Comparison of ENCODE assay signal across 35 mouse cellular contexts in the genomic region with DNA sequence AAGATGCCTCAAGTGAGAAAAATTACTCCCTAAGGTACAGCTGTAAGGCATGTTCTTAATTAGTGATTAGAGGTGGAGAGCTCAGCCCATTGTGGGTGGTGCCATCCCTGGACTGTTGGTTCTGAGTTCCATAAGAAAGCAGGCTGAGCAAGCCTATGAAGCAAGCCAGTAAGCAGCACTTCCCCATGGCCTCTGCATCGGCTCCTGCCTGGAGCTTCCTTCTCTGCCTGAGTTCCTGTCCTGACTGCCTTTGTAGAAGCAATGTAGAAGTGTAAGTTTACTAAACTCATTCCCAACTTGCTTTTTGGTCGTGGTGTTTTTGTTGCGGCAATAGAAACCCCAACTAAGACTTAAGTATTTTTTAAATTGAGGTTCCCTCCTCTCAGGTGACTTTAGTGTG.
"Had no signal": no experiment of that assay in that cellular context is flagged by ENCODE, and none has a peak within 500 bp of the region (broad histone marks: within the 10 kb centered on the region; RNA-seq: fewer than 3 reads in every experiment).

No protein-coding gene starts in this region.

- DNase-seq: heart, postnatal 10 days; heart, postnatal 14 days; heart, postnatal 36 days; heart, postnatal 4 days; kidney, adult 11 months; kidney, adult 18-20 months; kidney, adult 2 months; kidney, adult 8-10 months; kidney, adult 9 months; kidney, postnatal 10 days; kidney, postnatal 14 days; kidney, postnatal 25 days; kidney, postnatal 36 days; kidney, postnatal 4 days; layer of hippocampus, adult 9-11 months; layer of hippocampus, postnatal 36 days had no signal

- ATAC-seq: hindbrain, embryonic 16.5 days; hindbrain, postnatal 0 days; inflammation-experienced regulatory T-cells, adult 6 months; intestine, embryonic 15.5 days; intestine, embryonic 16.5 days; intestine, postnatal 0 days had no signal

- H3K9ac ChIP-seq: heart, embryonic 12.5 days; heart, embryonic 13.5 days; heart, embryonic 15.5 days; hindbrain, embryonic 12.5 days; hindbrain, embryonic 13.5 days; hindbrain, embryonic 14.5 days; hindbrain, embryonic 15.5 days; intestine, embryonic 15.5 days; kidney, embryonic 15.5 days had no signal

- H3K27me3 ChIP-seq: heart, embryonic 12.5 days; heart, embryonic 13.5 days; heart, embryonic 15.5 days; hindbrain, embryonic 12.5 days; hindbrain, embryonic 13.5 days; hindbrain, embryonic 15.5 days; intestine, embryonic 15.5 days; kidney, embryonic 15.5 days had no signal

- H3K4me1 ChIP-seq: heart, embryonic 10.5 days; heart, embryonic 12.5 days; heart, embryonic 13.5 days; heart, embryonic 15.5 days; hindbrain, embryonic 10.5 days; hindbrain, embryonic 12.5 days; hindbrain, embryonic 13.5 days; hindbrain, embryonic 15.5 days; intestine, embryonic 15.5 days; kidney, embryonic 15.5 days had no signal

- H3K4me3 ChIP-seq: heart, embryonic 10.5 days; heart, embryonic 12.5 days; heart, embryonic 13.5 days; heart, embryonic 15.5 days; hindbrain, embryonic 10.5 days; hindbrain, embryonic 12.5 days; hindbrain, embryonic 13.5 days; hindbrain, embryonic 15.5 days; intestine, embryonic 15.5 days; kidney, embryonic 15.5 days; layer of hippocampus, adult 2 months had no signal

- H3K9me3 ChIP-seq: heart, embryonic 10.5 days; heart, embryonic 12.5 days; heart, embryonic 13.5 days; heart, embryonic 15.5 days; hindbrain, embryonic 10.5 days; hindbrain, embryonic 12.5 days; hindbrain, embryonic 13.5 days; hindbrain, embryonic 15.5 days; intestine, embryonic 15.5 days; kidney, embryonic 15.5 days had no signal

- H3K36me3 ChIP-seq: heart, embryonic 10.5 days; heart, embryonic 12.5 days; heart, embryonic 13.5 days; heart, embryonic 15.5 days; hindbrain, embryonic 10.5 days; hindbrain, embryonic 12.5 days; hindbrain, embryonic 13.5 days; hindbrain, embryonic 15.5 days; intestine, embryonic 15.5 days; kidney, embryonic 15.5 days had no signal

- H3K27ac ChIP-seq: heart, embryonic 10.5 days; heart, embryonic 13.5 days; heart, embryonic 15.5 days; hindbrain, embryonic 10.5 days; hindbrain, embryonic 12.5 days; hindbrain, embryonic 13.5 days; hindbrain, embryonic 14.5 days; hindbrain, embryonic 15.5 days; hindbrain, postnatal 0 days; intestine, embryonic 15.5 days; kidney, embryonic 15.5 days; kidney, postnatal 0 days; layer of hippocampus, adult 2 months had no signal

- H3K4me2 ChIP-seq: heart, embryonic 11.5 days; heart, embryonic 12.5 days; heart, embryonic 13.5 days; heart, embryonic 15.5 days; hindbrain, embryonic 12.5 days; hindbrain, embryonic 13.5 days; hindbrain, embryonic 14.5 days; hindbrain, embryonic 15.5 days; intestine, embryonic 15.5 days; kidney, embryonic 15.5 days had no signal
